Mouse (Mus musculus) bone marrow, adult 2 months (tissue): ENCODE measurements around the gene Olfr844.

Source experiments
- CTCF ChIP-seq: fragments of 200-500 bp; IDR thresholded peaks from 2 replicates; pipeline ENCODE4 v1.5.1; 2011; ENCODE audit warnings: low read length, control low read depth; ENCODE audit not compliant: control insufficient read depth, insufficient read depth
- POLR2A ChIP-seq: fragments of 200-500 bp; IDR thresholded peaks from 2 replicates; pipeline ENCODE4 v1.6.1; 2011; ENCODE audit warnings: low read depth, mild to moderate bottlenecking, control low read depth, low read length, borderline replicate concordance; ENCODE audit not compliant: control insufficient read depth

GRCm38 (mm10) chr9:19316047-19316446 is at the start of gene Olfr844:
- TF ChIP-seq CTCF (no peak), POLR2A (no peak)
